Comparison of ENCODE assay signal across 15 mouse cellular contexts in the genomic region with DNA sequence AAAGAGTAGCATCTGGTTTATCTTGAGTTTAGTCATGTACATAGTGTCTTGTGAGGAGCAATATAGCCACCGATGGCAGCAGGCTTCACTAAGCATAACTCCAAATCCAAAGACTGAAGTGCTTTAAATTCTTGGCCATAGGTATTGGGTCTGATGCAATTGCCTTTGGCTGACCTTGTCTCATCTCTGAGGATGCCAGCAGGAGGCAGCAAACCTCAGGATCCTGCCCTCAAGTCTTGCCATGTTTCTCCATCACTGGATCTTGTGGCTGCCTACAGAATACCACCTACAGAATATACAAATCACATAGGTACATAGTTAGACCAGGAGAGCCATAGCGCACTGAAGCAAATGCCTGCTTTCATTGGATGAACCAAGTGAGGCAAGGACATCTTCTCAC. TPM values are rescaled to one million over a fixed set of nuclear protein-coding genes. Genes with fewer than 3 reads are reported as not detected.
DNase-seq lines count a peak whose midpoint lies in the region; ATAC-seq and TF ChIP-seq lines count a peak whose summit lies in the region.
"Had no signal": no experiment of that assay in that cellular context is flagged by ENCODE, and none has a peak within 500 bp of the region (broad histone marks: within the 10 kb centered on the region; RNA-seq: fewer than 3 reads in every experiment).

No protein-coding gene starts in this region.

- H3K4me1 ChIP-seq in kidney, adult 2 months (ENCODE audit: control insufficient read depth, insufficient read depth, low read length) = no peaks in the 10 kb centered on the region
- H3K4me1 ChIP-seq in kidney, embryonic 15.5 days = no peaks in the 10 kb centered on the region
- H3K4me1 ChIP-seq in midbrain, embryonic 10.5 days = no peaks in the 10 kb centered on the region
- H3K4me1 ChIP-seq in midbrain, embryonic 15.5 days = 0 out of 2 replicates have a peak, but pooled peaks cover 6% of the 10 kb centered on the region
- H3K4me1 ChIP-seq in liver, postnatal 0 days (ENCODE audit: insufficient read depth) = no peaks in the 10 kb centered on the region
- H3K4me1 ChIP-seq: embryonic facial prominence, embryonic 12.5 days; limb, embryonic 13.5 days had no signal

- peak; percentile 13 for DNase-seq in kidney, adult 2 months
- DNase-seq in midbrain, embryonic 10.5 days (ENCODE audit: low spot score) = peak; percentile 12
- DNase-seq in gastrocnemius, adult 8-10 months (ENCODE audit: low spot score in 2 of 2) = no peak
- no peak for DNase-seq in liver, postnatal 0 days
- DNase-seq: cerebellum, adult 18-20 months; retina, postnatal 1 day had no signal

- no peaks in the 10 kb centered on the region; the same call in 1 of the 2 replicates for H3K27me3 ChIP-seq in kidney, adult 2 months (replicated peaks; ENCODE audit: control insufficient read depth, insufficient read depth, low read length)
- H3K27me3 ChIP-seq in kidney, embryonic 15.5 days = no peaks in the 10 kb centered on the region
- H3K27me3 ChIP-seq in midbrain, embryonic 10.5 days (ENCODE audit: low read depth, poor library complexity, severe bottlenecking) = peaks cover 10% of the 10 kb centered on the region
- H3K27me3 ChIP-seq in midbrain, embryonic 15.5 days (replicated peaks) = no peaks in the 10 kb centered on the region
- H3K27me3 ChIP-seq in liver, postnatal 0 days (ENCODE audit: insufficient read depth, low read length) = no peaks in the 10 kb centered on the region
- H3K27me3 ChIP-seq: embryonic facial prominence, embryonic 12.5 days; neural tube, embryonic 15.5 days; Patski had no signal

- no peaks in the 10 kb centered on the region for H3K36me3 ChIP-seq in kidney, adult 2 months (ENCODE audit: control insufficient read depth, insufficient read depth, low read length)
- H3K36me3 ChIP-seq in kidney, embryonic 15.5 days = no peaks in the 10 kb centered on the region
- no peaks in the 10 kb centered on the region for H3K36me3 ChIP-seq in midbrain, embryonic 10.5 days
- no peaks in the 10 kb centered on the region for H3K36me3 ChIP-seq in midbrain, embryonic 15.5 days (replicated peaks)
- no peaks in the 10 kb centered on the region for H3K36me3 ChIP-seq in liver, postnatal 0 days (replicated peaks; ENCODE audit: insufficient read depth, low read length)
- H3K36me3 ChIP-seq: embryonic facial prominence, embryonic 12.5 days; hindbrain, embryonic 12.5 days; limb, embryonic 13.5 days; neural tube, embryonic 15.5 days had no signal

- H3K9me3 ChIP-seq in kidney, embryonic 15.5 days (replicated peaks) = no peaks in the 10 kb centered on the region
- H3K9me3 ChIP-seq in midbrain, embryonic 10.5 days (replicated peaks) = no peaks in the 10 kb centered on the region
- H3K9me3 ChIP-seq in midbrain, embryonic 15.5 days = no peaks in the 10 kb centered on the region
- H3K9me3 ChIP-seq in liver, postnatal 0 days (ENCODE audit: low read length) = no peaks in the 10 kb centered on the region
- H3K9me3 ChIP-seq: embryonic facial prominence, embryonic 12.5 days; hindbrain, embryonic 12.5 days; limb, embryonic 13.5 days; neural tube, embryonic 15.5 days had no signal

- no peak overlapping the region for H3K9ac ChIP-seq in kidney, embryonic 15.5 days
- H3K9ac ChIP-seq in midbrain, embryonic 15.5 days = no peak overlapping the region
- H3K9ac ChIP-seq in liver, postnatal 0 days (replicated peaks) = no peak overlapping the region
- H3K9ac ChIP-seq: embryonic facial prominence, embryonic 12.5 days; hindbrain, embryonic 12.5 days; limb, embryonic 13.5 days; neural tube, embryonic 15.5 days had no signal

- H3K27ac ChIP-seq in kidney, adult 2 months (ENCODE audit: insufficient read depth, low read depth, low read length) = no peak overlapping the region
- no peak overlapping the region for H3K27ac ChIP-seq in kidney, embryonic 15.5 days
- H3K27ac ChIP-seq in midbrain, embryonic 10.5 days (replicated peaks) = no peak overlapping the region
- H3K27ac ChIP-seq in midbrain, embryonic 15.5 days = no peak overlapping the region
- no peak overlapping the region for H3K27ac ChIP-seq in liver, postnatal 0 days (ENCODE audit: low read depth)
- H3K27ac ChIP-seq: embryonic facial prominence, embryonic 12.5 days; hindbrain, embryonic 12.5 days; limb, embryonic 13.5 days; neural tube, embryonic 15.5 days had no signal

- no peak for TF ChIP-seq POLR2A in kidney, adult 2 months (IDR thresholded peaks at IDR 0.05; ENCODE audit: low read depth, low read length)

- H3K4me3 ChIP-seq in kidney, adult 2 months (ENCODE audit: insufficient read depth, low read depth, low read length) = no peak overlapping the region
- H3K4me3 ChIP-seq in kidney, embryonic 15.5 days (replicated peaks) = no peak overlapping the region
- H3K4me3 ChIP-seq in midbrain, embryonic 10.5 days = no peak overlapping the region
- H3K4me3 ChIP-seq in midbrain, embryonic 15.5 days = no peak overlapping the region
- H3K4me3 ChIP-seq in liver, postnatal 0 days (ENCODE audit: low read depth, low read length) = no peak overlapping the region
- H3K4me3 ChIP-seq: embryonic facial prominence, embryonic 12.5 days; hindbrain, embryonic 12.5 days; limb, embryonic 13.5 days; neural tube, embryonic 15.5 days had no signal

- H3K4me2 ChIP-seq in kidney, embryonic 15.5 days = no peak overlapping the region
- no peak overlapping the region for H3K4me2 ChIP-seq in midbrain, embryonic 15.5 days
- H3K4me2 ChIP-seq in liver, postnatal 0 days (ENCODE audit: low read depth, low read length) = no peak overlapping the region
- H3K4me2 ChIP-seq: embryonic facial prominence, embryonic 12.5 days; hindbrain, embryonic 12.5 days; limb, embryonic 13.5 days; neural tube, embryonic 15.5 days had no signal

- TF ChIP-seq CTCF in kidney, adult 2 months (conservative IDR thresholded peaks at IDR 0.05; ENCODE audit: insufficient read depth, insufficient read length, low read depth, low read length) = peak; percentile 47; the same call in 1 of the 2 replicates
- no peak for TF ChIP-seq CTCF in liver, postnatal 0 days (IDR thresholded peaks at IDR 0.05; ENCODE audit: low read depth)

- TF ChIP-seq EP300 in liver, postnatal 0 days (IDR thresholded peaks at IDR 0.05; ENCODE audit: low read depth) = no peak

- 88% methylated on average over 2 of the region's 2 CpGs for whole genome bisulfite sequencing in kidney, adult 2 months
- 88% methylated on average over 2 of the region's 2 CpGs for WGBS in kidney, embryonic 15.5 days
- 80% methylated on average over 2 of the region's 2 CpGs for WGBS in midbrain, embryonic 10.5 days
- WGBS in midbrain, embryonic 15.5 days = 92% methylated on average over 2 of the region's 2 CpGs
- 76% methylated on average over 2 of the region's 2 CpGs for WGBS in liver, postnatal 0 days (ENCODE audit: insufficient replicate concordance)

- ATAC-seq in kidney, embryonic 15.5 days (replicated peaks; ENCODE audit: low FRiP score) = no peak
- no peak for ATAC-seq in midbrain, embryonic 15.5 days (replicated peaks)
- peak; percentile 58; the same call in 1 of the 2 replicates for ATAC-seq in common myeloid progenitor, adult 5-6 weeks (replicated peaks; ENCODE audit: low read depth, poor library complexity, severe bottlenecking)
- ATAC-seq in liver, postnatal 0 days = no peak
- ATAC-seq: intestine, embryonic 16.5 days; Patski had no signal

RNA-seq across cellular contexts. Expression of gene Unc5c, which starts 7.5 kb away (rescaled TPM):
- polyA plus RNA-seq in kidney, adult 2 months (2012; rRNA removed) = 2.2 and 2.3 TPM in 2 replicates
- polyA plus RNA-seq in kidney, embryonic 15.5 days (2015; fragmentation: Nextera tagmentation; extraction: Ambion mirVana) = 25.6 and 27.5 TPM in 2 replicates
- polyA plus RNA-seq in midbrain, embryonic 10.5 days (2016; fragmentation: Nextera tagmentation; extraction: Ambion mirVana) = 5.8 and 6.8 TPM in 2 replicates
- 11.8 and 14.1 TPM in 2 replicates for polyA plus RNA-seq in midbrain, embryonic 15.5 days (2015; fragmentation: Nextera tagmentation; extraction: Ambion mirVana)
- total RNA-seq in common myeloid progenitor, adult 5-6 weeks (2017) = not detected in 2 replicates
- total RNA-seq in gastrocnemius, adult 8-10 months (2022) = under 1 TPM in 2 of 4 experiments, not detected in 2; 0.02 to 0.05 TPM
- 0.01 TPM in 1 of 2 replicates, not detected in the other for polyA plus RNA-seq in liver, postnatal 0 days (2015; fragmentation: Nextera tagmentation; extraction: Ambion mirVana)

Comparison
In these comparisons a context has a peak if more than half of its experiments do, and no peak if none do; other contexts are left out.
1. DNase-seq: peak in kidney, adult 2 months (single experiment) and midbrain, embryonic 10.5 days (single experiment); none in gastrocnemius, adult 8-10 months (0 of 2) and liver, postnatal 0 days (single experiment).